Mouse (Mus musculus) bone marrow, adult 2 months (tissue): ENCODE measurements around the gene Gm42906.

Source experiments
- CTCF ChIP-seq: fragments of 200-500 bp; IDR thresholded peaks from 2 replicates; pipeline ENCODE4 v1.5.1; 2011; ENCODE audit warnings: low read length, control low read depth; ENCODE audit not compliant: control insufficient read depth, insufficient read depth
- POLR2A ChIP-seq: fragments of 200-500 bp; IDR thresholded peaks from 2 replicates; pipeline ENCODE4 v1.6.1; 2011; ENCODE audit warnings: low read depth, mild to moderate bottlenecking, control low read depth, low read length, borderline replicate concordance; ENCODE audit not compliant: control insufficient read depth

- TF ChIP-seq CTCF (no peak), POLR2A (no peak)
Observed at GRCm38 (mm10) chr5:151279531-151279930, 148.4 kb downstream of the Gm42906 start.
